30 mouse cellular contexts compared by ENCODE assay signal in the genomic region with DNA sequence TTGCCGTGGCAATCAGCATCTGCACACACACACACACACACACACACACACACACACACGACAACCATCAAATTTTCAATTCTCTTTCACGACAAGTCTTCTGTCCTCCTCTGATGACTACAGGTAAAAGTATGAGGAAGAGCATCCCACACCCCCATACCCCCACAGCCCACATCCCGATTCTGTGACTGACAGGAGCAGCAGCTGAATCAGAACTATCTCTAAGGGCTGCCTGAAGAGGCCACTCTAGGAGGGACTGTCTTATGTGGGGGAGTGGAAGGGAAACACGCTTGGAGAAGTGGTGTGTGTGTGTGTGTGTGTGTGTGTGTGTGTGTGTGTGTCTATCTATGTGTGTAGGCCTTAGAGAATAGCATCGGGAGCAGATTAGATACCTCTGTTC.
"Had no signal": no experiment of that assay in that cellular context is flagged by ENCODE, and none has a peak within 500 bp of the region (broad histone marks: within the 10 kb centered on the region; RNA-seq: fewer than 3 reads in every experiment).

No protein-coding gene starts in this region.

- H3K27me3 ChIP-seq: limb, embryonic 12.5 days; limb, embryonic 13.5 days; limb, embryonic 15.5 days; liver, embryonic 12.5 days; liver, embryonic 13.5 days; liver, embryonic 15.5 days; lung, embryonic 15.5 days; megakaryocyte, embryonic 14.5 days; midbrain, embryonic 12.5 days; midbrain, embryonic 13.5 days; midbrain, embryonic 15.5 days; neural tube, embryonic 12.5 days; neural tube, embryonic 13.5 days had no signal

- H3K36me3 ChIP-seq: limb, embryonic 10.5 days; limb, embryonic 12.5 days; limb, embryonic 13.5 days; limb, embryonic 15.5 days; liver, embryonic 12.5 days; liver, embryonic 13.5 days; liver, embryonic 15.5 days; lung, embryonic 15.5 days; midbrain, embryonic 10.5 days; midbrain, embryonic 12.5 days; midbrain, embryonic 13.5 days; midbrain, embryonic 15.5 days; neural tube, embryonic 12.5 days; neural tube, embryonic 13.5 days had no signal

- H3K4me1 ChIP-seq: limb, embryonic 12.5 days; limb, embryonic 15.5 days; liver, embryonic 12.5 days; liver, embryonic 13.5 days; liver, embryonic 15.5 days; lung, embryonic 15.5 days; megakaryocyte, embryonic 14.5 days; midbrain, embryonic 12.5 days; neural tube, embryonic 12.5 days had no signal

- H3K4me3 ChIP-seq: limb, embryonic 10.5 days; limb, embryonic 12.5 days; limb, embryonic 13.5 days; limb, embryonic 15.5 days; liver, embryonic 12.5 days; liver, embryonic 13.5 days; liver, embryonic 15.5 days; lung, embryonic 15.5 days; megakaryocyte, embryonic 14.5 days; midbrain, embryonic 10.5 days; midbrain, embryonic 12.5 days; midbrain, embryonic 13.5 days; midbrain, embryonic 15.5 days; neural tube, embryonic 12.5 days; neural tube, embryonic 13.5 days had no signal

- ATAC-seq: liver, embryonic 12.5 days; liver, postnatal 0 days; lung, postnatal 0 days; midbrain, embryonic 13.5 days; midbrain, embryonic 15.5 days; midbrain, embryonic 16.5 days had no signal

- H3K9me3 ChIP-seq: limb, embryonic 10.5 days; limb, embryonic 12.5 days; limb, embryonic 13.5 days; limb, embryonic 15.5 days; liver, embryonic 12.5 days; liver, embryonic 13.5 days; liver, embryonic 15.5 days; lung, embryonic 15.5 days; midbrain, embryonic 10.5 days; midbrain, embryonic 12.5 days; midbrain, embryonic 13.5 days; midbrain, embryonic 15.5 days; neural tube, embryonic 12.5 days; neural tube, embryonic 13.5 days had no signal

- H3K27ac ChIP-seq: limb, embryonic 10.5 days; limb, embryonic 12.5 days; limb, embryonic 13.5 days; limb, embryonic 15.5 days; liver, embryonic 12.5 days; liver, embryonic 13.5 days; liver, embryonic 14.5 days; liver, embryonic 15.5 days; lung, embryonic 15.5 days; macrophage; midbrain, embryonic 10.5 days; midbrain, embryonic 12.5 days; midbrain, embryonic 13.5 days; midbrain, embryonic 15.5 days; neural tube, embryonic 12.5 days; neural tube, embryonic 13.5 days had no signal

- H3K9ac ChIP-seq: limb, embryonic 12.5 days; limb, embryonic 13.5 days; limb, embryonic 15.5 days; liver, embryonic 12.5 days; liver, embryonic 13.5 days; liver, embryonic 14.5 days; liver, embryonic 15.5 days; liver, postnatal 0 days; lung, embryonic 14.5 days; lung, embryonic 15.5 days; midbrain, embryonic 12.5 days; midbrain, embryonic 13.5 days; midbrain, embryonic 15.5 days; neural tube, embryonic 12.5 days; neural tube, embryonic 13.5 days had no signal

- H3K4me2 ChIP-seq: limb, embryonic 12.5 days; limb, embryonic 13.5 days; limb, embryonic 15.5 days; liver, embryonic 11.5 days; liver, embryonic 12.5 days; liver, embryonic 13.5 days; liver, embryonic 15.5 days; lung, embryonic 14.5 days; lung, embryonic 15.5 days; midbrain, embryonic 12.5 days; midbrain, embryonic 13.5 days; midbrain, embryonic 15.5 days; neural tube, embryonic 12.5 days; neural tube, embryonic 13.5 days had no signal

- DNase-seq: left cerebral cortex, postnatal 4 days; liver; liver, embryonic 13.5 days; liver, postnatal 0 days; lung, adult 18-20 months; lung, adult 2 months; lung, embryonic 14.5 days; lung, postnatal 10 days; lung, postnatal 14 days; lung, postnatal 36 days; lung, postnatal 4 days had no signal
